Mouse (Mus musculus) heart, postnatal 0 days (tissue): ENCODE measurements around the gene Fdx1l.

ENCODE experiments used
- CTCF ChIP-seq: IDR thresholded peaks from 2 replicates; pipeline ENCODE4 v1.5.1; 2016; ENCODE audit warnings: antibody characterized with exemption, control low read depth, low read depth
- EP300 ChIP-seq: IDR thresholded peaks from 2 replicates; pipeline ENCODE4 v1.6.1; 2016; ENCODE audit warnings: antibody characterized with exemption, low read depth

DNA sequence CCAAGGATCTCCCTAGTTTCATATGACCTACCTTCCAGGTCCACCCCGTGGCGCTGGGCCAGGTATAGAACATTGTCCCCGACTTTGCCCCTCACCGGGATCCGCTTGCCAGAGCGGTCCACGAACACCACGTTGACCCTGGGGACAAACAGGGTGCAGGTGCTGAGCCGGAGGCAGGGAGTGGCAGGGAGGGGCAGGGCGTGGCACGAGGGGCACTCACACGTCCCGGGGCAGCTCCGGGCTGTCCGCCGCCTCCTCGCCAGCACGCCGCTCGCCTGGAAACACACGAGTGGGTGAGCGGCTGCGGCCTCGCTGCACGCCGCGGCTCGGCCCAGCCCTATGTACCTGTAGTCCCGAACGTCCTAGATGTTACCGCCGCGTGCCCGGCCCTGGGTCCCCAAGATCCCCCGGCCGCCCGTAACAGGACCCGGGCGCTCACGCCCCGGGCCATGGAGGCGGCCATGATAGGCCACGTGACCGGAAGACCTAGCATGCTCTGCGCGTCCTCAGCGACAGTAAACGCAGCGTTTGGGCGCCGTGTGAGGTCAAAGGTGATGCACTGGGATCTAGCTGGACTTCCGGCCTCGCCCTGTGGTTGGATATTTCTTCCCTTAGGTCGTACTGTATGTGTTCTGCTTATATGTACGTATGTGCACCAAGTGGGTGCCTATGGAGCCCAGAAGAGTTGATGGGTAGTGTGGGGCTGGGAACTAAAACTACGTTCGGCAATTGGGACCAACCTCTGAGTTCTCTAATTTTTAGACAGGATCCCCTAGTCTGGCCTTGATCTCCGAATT lies at the start of gene Fdx1l, which contains the start of gene Gm49373:
- TF ChIP-seq CTCF (no peak), EP300 (peak; percentile 72; the same call in 1 of the 2 replicates)
